Mouse (Mus musculus): Measurements from ENCODE around the gene Ssbp2.

- TF ChIP-seq POLR2A (IDR thresholded peaks at IDR 0.05; ENCODE audit: borderline replicate concordance, extremely low read depth, low read depth, low read length), result no peak
- no peak for TF ChIP-seq CTCF (IDR thresholded peaks at IDR 0.05; ENCODE audit: insufficient read depth, low read length)
Measured at GRCm38 (mm10) chr13:91695406-91695805, 235.3 kb downstream of the Ssbp2 start.
